Mouse (Mus musculus) left cerebral cortex, postnatal 4 days (tissue): ENCODE measurements around the gene Snap25. TPM values are rescaled to one million over a fixed set of nuclear protein-coding genes. Genes with fewer than 3 reads are reported as not detected.

Source experiments
- DNase-seq: peaks from one replicate; pipeline ENCODE4 v3.0.0-alpha.2; 2022
- intact Hi-C: fragments of 180-260 bp; cut with DNase I; formaldehyde crosslinking; loops from one replicate; pipeline ENCODE4 v1.15.1; 2025
- total RNA-seq, 2 experiments: library from RNA; stranded (reverse); gene quantifications; 2 replicates each; pipeline ENCODE4 v1.2.3; 2021

The Snap25 gene
- total RNA-seq, 2 experiments from 2014 or later: 526 to 550 TPM

DNA sequence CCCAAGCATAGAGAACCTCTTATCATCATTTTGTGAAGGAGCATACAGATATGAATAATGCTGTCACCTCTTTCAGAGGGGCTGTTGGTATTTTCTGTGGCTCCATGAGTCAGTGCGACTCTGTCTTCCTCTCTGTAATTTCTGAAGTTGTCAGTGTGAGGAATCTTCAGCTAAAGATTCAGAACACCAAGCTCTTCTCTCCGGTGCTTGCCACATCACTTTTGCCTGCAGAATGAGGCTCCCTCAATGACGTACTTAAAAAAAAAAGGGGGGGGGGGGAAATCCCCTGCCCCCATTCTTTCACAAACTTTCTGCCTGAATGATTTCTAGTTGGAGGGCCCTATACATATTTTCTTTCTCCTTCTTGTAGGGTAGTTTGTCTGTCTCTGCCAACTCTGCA lies 2.1 kb upstream of the Snap25 start:
- intact Hi-C loops: loop anchor here (5.0 to 10.0 kb wide), 2 partner anchors 34 to 174 kb away; partner anchors contain the start of gene AL731706.2
- DNase-seq: no peak

DNA sequence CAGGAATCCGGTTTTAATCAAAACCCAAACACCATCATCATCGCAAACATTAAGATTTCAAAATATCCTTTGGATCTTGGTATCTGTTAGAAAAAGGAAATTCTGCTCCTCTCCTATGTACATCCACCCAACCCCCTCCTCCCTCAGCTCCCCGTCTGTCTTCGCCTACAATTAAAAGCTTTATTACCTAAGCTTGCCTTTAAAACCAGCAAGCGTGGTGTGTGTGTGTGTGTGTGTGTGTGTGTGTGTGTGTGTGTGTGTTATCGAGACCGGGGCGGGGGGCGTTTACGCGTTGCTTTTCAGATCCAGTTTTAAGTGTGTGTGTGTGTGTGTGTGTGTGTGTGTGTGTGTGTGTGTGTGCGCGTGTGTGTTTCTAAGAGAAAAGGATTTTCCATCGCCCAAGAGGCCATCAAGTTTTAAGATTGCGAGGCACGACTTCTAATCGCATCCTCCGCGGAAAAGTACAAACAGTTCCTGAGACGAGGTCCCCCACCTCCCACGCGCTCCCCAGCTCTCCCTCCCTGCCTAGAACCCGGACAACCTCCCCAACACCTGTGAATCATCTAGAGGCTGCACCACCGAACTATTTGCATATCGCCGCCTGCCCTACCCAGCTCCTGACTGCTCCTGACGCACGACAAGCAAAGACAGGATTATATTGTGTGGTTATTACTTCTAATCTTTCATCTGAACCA lies 1.4 kb upstream of the Snap25 start:
- intact Hi-C loops: loop anchor here (5.0 to 10.0 kb wide), 2 partner anchors 35 to 173 kb away; partner anchors contain the start of gene AL731706.2
- DNase-seq: peak; percentile 6

DNA sequence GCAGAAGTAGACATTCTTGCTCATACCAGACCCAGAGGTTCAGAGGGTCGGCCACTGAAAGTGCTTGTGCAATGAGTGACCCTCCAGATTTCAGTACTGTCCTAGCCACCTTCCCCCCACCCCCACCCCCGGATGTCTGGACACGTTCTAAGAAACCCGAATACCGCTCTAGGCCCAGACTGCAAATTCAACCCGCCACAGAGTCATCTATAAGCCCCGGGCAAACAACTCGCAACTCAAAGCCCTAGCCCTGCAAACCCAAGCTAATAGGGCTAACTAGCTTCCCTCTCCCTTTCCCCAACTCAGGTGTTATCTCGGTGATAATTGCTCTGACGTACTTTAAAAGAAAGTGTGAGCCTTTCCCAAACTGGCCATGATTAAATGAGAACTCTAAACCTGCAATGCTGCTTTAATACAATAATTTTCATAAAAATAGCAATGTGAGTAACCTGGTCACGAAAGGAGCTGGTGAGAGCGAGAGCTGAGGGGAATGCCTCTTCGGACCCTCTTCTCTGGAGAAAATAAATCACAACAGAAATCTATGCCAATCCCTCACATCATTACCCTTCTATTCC lies 725 bp upstream of the Snap25 start:
- no peak for DNase-seq

DNA sequence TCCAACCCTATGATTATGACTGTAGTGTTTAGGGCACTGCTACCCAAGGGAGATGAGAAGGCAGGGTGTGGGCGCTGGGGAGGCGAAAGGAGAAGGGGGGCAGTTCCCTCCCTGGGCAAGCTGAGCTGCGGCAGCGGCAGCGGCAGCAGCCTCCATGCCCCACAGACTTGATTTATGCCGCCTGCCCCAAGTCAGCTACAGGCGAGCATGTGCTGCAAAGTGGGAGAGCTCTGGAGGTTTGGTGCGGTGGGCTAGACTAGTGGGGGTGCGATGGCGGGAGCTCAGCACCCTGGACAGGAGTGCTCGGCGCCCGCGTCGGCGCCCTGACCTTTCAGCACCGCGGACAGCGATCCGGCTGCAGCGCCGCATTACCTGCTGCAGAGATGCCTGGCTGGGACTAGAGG lies 757 bp downstream of the Snap25 start:
- peak; percentile 62 for DNase-seq
- intact Hi-C loops: loop anchor here (5.0 to 10.0 kb wide), 2 partner anchors 37 to 171 kb away; partner anchors contain the start of gene AL731706.2

More for the DNA sequence above, 725 bp upstream of the Snap25 start:
- intact Hi-C loops: loop anchor here (5.0 to 10.0 kb wide), 2 partner anchors 35 to 172 kb away; partner anchors contain the start of gene AL731706.2

DNA sequence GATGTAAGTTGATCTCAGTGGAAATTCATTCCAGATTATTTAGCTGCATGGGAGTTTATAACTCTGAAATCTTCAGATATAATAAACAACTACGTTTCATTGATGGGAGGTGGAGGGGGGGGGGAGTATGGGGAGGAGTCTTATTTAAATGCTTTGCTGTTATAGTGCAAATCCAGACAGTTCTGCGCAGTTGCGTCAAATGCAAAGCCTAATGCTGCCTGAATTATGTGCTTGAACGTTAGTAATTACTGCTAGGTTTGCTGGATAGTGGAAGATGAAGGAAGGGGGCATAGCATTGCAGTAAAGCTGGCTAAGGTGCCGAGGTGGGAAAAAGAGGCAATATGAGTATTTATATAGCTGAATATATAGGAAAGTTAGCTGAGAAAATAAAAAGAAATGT lies 2.3 kb downstream of the Snap25 start:
- DNase-seq: no peak
- intact Hi-C loops: loop anchor here (10.0 kb wide), 1 partner anchor 169 kb away; the partner anchor contains the start of gene AL731706.2

DNA sequence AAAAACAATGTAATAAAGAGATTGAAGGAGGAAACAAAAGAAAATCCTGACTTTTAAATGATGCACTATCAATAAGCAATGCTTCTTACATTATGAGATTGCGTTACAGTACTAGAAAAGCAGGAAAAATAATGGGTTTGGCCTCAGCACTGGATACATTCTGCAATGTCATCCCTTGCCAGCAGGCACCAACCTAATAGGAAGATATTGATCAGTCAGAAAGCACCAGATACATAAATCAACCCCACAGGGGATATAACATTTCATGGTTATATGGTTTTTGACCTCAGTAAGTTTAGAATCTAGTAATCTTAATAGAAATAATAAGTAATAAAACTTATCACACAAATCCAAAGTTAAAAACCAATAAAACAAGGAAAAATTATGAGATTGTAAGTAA lies 3.1 kb downstream of the Snap25 start:
- intact Hi-C loops: loop anchor here (10.0 kb wide), 1 partner anchor 168 kb away; the partner anchor contains the start of gene AL731706.2
- DNase-seq: no peak

DNA sequence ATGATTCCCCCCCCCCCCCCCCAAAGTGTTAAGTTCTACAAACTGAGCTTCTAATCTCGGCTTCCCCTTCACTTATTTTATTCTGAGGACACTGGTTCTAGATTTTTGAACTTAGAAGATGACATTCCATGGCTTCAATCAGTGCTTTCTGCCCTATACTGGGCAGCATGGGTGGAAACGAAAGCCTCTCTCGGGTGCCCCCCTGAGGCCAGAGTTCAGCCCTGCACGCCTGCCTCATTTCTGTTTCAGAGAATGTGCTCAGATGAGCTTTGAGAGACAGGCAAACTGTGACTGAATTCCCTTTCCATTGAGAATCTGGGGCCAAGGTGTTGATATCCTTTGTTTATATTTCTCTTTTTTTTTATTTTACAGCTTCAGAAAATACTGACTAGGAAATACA lies 7.0 kb downstream of the Snap25 start:
- peak; percentile 64 for DNase-seq
- intact Hi-C loops: no loop called here

DNA sequence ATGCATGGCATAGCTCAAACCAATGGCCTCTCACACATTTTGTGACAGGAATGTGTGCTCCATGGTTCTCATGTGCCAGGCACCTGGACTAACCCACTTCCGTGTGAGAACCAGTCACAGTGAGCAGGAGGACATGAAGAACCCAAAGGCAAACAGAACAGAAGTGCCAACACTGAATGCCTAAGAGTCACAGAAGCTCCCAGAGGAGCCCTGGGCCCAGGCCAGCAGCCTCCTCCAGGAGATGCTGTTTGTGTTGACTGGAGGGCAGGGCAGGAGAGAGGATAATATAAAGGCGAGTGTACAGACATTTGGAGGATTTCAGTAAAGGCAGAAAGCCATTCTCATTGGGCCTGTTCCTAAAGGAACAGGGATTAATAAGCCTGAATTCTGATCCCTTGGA lies 25.0 kb downstream of the Snap25 start:
- DNase-seq: peak; percentile 19
- intact Hi-C loops: no loop called here

DNA sequence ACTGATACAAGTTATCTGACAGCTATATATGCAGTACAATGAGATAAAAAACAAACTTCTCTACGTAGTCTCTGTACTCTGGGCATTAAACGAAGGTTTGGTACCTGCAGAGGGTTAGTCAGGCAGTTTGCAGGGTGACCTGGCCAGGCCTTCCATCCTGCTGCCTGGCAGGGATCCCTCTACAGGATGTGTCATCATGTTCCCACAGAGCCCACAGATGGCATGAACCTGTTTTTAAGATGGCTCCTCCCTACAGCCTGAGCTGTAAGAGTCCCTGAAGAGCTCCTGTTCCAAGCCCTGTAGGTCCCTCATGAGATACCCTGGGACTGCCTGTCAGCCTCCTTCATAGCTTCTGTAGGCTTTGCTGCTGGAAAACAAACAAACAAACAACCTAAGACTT lies 29.0 kb downstream of the Snap25 start:
- DNase-seq: peak; percentile 29
- intact Hi-C loops: no loop called here

DNA sequence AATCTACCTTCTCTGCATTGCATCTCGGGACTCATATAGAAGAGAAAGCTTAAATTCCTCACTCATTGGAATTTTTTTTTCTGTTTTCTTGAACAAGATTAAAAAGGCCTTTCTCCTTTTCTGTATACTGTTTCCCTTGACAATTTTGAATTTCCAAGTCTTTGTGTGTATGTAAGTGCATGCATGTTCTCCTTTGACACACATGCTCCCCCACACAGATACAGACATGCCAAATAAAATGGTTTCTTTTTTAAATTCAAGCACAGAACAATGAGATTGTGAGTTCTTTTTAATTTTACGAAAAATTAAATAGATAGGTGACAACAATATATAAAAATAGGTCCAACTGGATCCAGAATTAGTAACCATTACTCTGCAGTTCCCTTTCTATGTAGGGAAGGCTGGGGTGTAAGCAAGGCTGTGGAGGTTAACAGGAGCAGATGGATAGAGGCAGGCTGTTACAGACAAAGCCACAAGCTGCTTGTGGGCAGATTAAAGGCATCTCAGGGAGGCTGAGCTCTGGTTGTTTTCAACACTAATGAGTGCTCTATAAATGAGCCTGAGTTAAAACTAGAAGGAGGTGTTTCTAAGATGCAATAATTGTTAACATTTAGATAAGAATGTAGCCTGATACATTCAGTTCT lies 31.6 kb downstream of the Snap25 start:
- DNase-seq: peak; percentile 14
- intact Hi-C loops: no loop called here

DNA sequence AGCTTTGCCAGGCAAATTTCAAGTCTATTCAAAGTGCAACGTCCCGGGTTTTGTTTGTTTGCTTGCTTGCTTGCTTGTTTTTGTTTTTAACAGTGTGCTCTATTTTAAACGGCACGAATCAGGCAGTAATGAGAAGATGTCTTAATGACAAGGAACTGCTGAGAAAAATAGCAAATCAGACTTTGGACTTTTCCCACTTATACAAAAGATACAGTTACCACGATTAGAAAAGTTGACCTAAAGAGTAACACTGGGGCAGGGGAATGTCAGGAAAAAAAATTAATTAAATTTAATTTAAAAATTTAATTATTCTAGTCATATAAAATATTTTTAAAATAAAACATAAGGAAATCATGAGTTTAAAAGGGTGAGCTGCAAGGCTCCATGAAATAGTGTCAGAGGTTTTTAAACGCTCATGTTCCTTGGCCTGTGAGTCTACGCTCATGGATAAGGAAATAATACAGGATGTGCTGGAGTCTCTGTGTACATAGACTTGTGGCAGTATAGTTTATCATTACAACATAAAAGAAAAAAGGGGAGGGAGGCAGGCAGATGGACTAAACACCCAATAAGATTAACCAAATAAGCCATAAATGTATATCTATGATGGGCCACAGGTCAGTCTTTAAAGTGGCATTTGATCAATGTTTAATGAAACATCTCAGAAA lies 32.2 kb downstream of the Snap25 start:
- DNase-seq: no peak
- intact Hi-C loops: no loop called here

DNA sequence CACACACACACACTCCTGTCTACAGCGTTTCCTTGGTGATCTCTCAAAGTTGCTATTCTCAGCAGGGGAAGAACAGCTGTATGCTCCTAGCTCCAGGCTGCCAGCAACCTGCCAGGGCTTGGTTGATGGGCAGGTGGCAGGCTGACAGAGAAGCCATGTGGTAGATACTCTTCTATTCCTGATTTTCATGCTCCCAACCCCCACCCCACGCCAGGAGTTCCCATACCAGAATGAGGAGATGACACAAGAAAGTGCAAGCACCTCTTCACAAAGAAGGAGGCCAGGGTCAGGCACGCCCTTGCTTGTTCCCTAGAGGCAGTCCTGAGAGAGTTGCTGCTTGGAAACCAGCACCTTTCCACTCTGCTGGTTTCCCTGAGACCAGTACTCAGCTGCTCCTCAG lies 40.4 kb downstream of the Snap25 start:
- peak; percentile 72 for DNase-seq
- intact Hi-C loops: no loop called here

DNA sequence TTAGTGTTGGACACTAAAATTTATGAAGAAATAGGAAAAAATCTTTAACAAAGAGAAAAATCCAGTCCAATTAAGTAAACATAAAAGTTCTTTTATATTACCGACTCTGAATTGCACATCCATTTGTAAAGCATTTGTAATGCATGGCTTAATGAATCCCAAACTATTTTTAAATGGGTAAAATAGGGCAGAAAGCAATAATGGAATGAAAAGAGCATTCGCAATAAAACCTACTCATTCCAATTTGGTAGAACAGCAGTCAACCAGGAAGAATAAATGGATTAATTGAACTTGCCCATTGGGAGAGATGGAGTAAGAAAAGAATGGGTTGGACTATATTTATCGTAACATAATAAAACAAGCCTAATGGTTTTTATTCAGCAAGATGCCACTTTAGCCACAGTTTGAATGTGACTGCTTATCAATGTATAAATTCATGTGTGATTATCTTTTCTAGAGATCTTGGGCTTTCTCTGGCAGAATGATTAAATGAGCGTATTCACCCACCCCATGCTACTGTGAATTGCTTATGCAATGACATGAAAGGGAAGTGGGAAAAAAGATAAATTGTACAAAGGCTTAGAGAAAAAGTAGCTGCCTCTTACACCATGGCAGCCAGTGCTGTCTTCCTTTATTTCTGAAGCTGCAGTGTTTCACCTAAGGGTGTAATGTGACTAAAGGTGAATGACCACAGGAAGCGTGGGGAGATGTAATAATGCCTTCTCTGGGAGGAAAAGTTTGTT lies 45.7 kb downstream of the Snap25 start:
- intact Hi-C loops: no loop called here

DNA sequence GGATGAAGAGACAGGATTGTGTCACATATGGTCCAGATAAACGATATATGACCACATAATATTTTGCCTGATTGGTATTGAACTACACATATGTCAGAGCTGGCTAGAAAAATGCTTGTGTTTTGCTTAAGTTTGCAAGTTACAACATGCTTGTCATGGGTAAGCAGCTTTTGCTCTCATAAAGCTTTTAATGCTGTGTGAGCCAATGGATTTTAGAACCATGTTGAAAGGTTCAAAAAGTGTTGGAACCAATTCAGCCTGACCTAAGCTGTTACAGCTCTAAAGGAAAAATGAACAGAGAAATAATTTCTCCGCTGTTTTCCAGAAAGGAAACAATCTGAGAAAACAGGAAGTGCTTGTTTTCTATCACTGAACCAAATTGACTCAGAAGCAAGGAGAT lies 64.9 kb downstream of the Snap25 start:
- intact Hi-C loops: no loop called here

More for the DNA sequence above, 45.7 kb downstream of the Snap25 start:
- no peak for DNase-seq

DNA sequence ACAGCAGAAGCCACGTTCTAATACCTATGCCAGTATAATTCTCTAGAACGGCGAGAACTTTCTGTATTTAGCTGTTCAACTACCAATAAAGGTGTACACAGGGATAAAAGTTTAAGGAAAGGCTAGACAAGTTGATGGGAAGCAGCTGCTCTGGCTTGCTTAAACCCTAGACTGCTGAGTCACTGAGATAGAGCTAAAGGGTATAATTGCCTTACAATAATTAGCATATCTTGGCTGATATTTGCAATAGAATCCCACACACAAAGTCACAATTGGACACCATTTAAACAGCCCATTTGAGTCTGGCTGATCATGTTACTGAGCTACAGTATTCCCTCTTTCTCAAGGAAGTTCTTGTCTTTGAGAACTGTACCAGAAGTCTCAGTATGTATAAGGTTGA lies 65.4 kb downstream of the Snap25 start:
- no peak for DNase-seq
- intact Hi-C loops: no loop called here

More for the DNA sequence above, 64.9 kb downstream of the Snap25 start:
- DNase-seq: no peak

DNA sequence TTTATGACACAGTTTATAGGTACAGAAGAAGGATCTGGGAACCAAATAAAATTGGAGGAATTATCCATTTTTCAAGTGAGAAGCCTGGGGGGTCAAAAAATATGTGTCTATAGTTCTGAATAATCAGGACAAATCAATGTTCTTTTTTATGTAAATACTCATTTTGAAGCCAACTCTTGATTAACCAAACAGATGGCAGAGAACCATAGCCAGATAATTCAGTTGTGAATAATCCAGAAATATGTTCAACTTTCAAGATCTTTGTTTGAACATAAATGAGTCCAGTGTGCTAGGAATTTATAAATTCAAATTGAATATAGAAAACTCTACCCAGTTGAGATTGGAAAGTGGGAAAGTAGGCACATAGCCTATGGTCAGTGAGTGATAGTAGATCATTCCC lies 67.0 kb downstream of the Snap25 start:
- no peak for DNase-seq
- intact Hi-C loops: no loop called here

DNA sequence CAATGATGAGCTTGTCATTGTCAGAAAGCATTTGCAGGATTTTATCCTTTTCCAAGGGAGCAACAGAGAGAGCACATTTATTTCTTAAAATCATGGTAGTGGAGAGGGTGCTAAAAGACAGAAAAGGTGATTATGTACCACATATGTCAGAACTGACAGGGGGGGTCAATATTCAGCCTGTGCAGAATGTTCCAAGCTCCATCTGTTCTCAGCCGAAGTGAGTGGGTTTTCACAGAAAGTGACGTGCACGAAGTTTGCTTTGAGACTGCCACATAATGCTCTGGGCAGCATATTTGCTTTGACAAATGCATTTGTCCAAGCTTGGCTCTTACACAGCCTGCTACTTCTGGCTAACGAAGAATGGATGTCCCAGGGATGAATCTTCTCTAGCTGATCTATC lies 71.1 kb downstream of the Snap25 start:
- intact Hi-C loops: no loop called here
- no peak for DNase-seq

DNA sequence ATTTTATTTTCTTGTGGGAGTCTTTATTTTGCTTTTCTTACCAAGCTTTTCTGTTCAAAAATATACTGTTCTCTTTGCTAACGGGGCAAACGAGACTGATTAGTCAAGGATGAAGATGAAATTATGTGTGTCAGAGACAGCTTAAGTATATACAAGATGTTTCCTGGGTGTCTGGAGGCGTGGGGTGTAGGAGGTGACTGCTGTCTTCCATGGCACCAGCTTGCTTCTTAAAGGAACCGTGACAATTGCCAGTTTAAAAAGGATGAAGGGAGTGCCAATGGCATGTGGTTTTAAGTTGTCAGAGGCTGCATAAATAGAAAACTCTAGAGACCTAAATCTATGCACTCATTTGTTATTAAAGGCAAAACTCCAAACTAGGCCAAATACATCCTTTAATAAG lies 75.1 kb downstream of the Snap25 start:
- intact Hi-C loops: no loop called here
- DNase-seq: no peak

DNA sequence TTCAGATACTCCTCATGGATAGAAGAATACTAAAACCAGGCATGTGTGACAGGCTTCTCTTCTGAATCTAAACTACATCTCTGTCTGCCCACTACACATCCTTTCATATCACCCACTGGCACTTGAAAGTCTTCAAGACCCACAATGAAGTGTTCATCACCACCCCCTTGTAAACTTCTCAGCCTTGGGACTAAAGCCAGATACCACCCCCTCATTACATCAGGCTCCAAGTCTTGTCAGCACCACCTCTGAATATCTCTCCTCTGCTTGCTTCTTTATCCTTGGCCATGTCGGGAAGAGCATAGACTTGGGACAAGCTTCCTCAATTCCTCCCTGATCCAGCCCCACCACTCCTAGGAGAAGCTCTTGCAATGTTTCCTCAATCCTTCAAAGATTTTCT lies 83.3 kb downstream of the Snap25 start:
- intact Hi-C loops: no loop called here
- DNase-seq: no peak

DNA sequence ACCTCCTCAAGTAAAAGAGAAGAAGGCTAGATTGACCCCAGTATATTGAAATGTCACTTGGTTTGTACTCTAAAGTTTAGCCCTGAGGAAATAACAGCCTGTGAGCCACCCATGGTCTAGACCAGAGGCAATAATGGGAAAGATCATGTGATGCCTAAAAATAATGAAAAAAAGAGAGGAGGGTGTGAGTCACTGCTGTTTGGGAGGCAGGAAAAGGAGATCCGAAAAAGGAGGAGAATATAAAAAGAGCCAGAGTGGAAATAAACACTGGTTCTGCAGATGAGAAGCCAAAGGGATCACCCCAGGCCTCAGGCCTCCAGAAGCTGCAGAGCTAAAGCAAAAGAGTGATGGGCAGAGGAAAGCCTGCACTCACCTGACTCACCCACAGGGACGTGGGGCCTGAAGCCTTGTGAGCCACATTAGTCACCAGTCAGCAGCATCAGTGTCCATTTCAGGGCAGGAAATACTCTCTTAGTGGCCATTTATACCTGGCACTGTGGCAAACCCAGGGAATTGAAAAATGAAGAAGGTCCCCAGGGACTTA lies 85.7 kb downstream of the Snap25 start:
- intact Hi-C loops: no loop called here
- DNase-seq: no peak
